Mouse (Mus musculus) heart, embryonic 16.5 days (tissue): Measurements from ENCODE around the gene Supt5. TPM values are rescaled to one million over a fixed set of nuclear protein-coding genes. Genes with fewer than 3 reads are reported as not detected.

ENCODE experiments used
- ATAC-seq: fragments of 200-750 bp; cut with Nextera tagmentation; replicated peaks from 2 replicates; pipeline ENCODE4 v1.8.0; 2017; ENCODE audit warnings: moderate number of reproducible peaks; ENCODE audit not compliant: insufficient read depth, low FRiP score; ENCODE audit errors: extremely low read depth
- H3K27ac ChIP-seq: fragments of 300-500 bp; sonication (generic); 2 replicates; pipeline ENCODE4 v1.5.1; 2014; ENCODE audit warnings: mild to moderate bottlenecking, low read length, control low read depth, moderate library complexity
- H3K27me3 ChIP-seq: fragments of 300-500 bp; sonication (generic); 2 replicates; pipeline ENCODE4 v1.6.1; 2014; ENCODE audit warnings: low read length, mixed read lengths; ENCODE audit not compliant: control insufficient read depth, insufficient read depth
- H3K36me3 ChIP-seq: fragments of 300-500 bp; sonication (generic); 2 replicates; pipeline ENCODE4 v1.6.1; 2014; ENCODE audit not compliant: control insufficient read depth, insufficient read depth
- H3K4me1 ChIP-seq: fragments of 300-500 bp; sonication (generic); 2 replicates; pipeline ENCODE4 v1.6.1; 2014; ENCODE audit warnings: low read length, mixed read lengths; ENCODE audit not compliant: control insufficient read depth, insufficient read depth
- H3K4me2 ChIP-seq: fragments of 300-500 bp; sonication (generic); 2 replicates; pipeline ENCODE4 v1.6.1; 2014; ENCODE audit warnings: low read depth, mild to moderate bottlenecking, control low read depth, low read length
- H3K4me3 ChIP-seq: fragments of 300-500 bp; sonication (generic); 2 replicates; pipeline ENCODE4 v1.5.1; 2014; ENCODE audit warnings: mild to moderate bottlenecking, control low read depth, low read length
- H3K9ac ChIP-seq: fragments of 300-500 bp; sonication (generic); 2 replicates; pipeline ENCODE4 v1.6.1; 2014; ENCODE audit warnings: low read length, control low read depth
- H3K9me3 ChIP-seq: fragments of 300-500 bp; sonication (generic); replicated peaks from 2 replicates; pipeline ENCODE4 v1.6.1; 2016; ENCODE audit warnings: low read length; ENCODE audit not compliant: control insufficient read depth
- WGBS: fragments of 180-500 bp; shearing (Covaris S2); extraction: QIAGEN DNeasy Blood & Tissue Kit; methylation state at CpG from one replicate; pipeline ENCODE4 v1.1.7; 2014; 5-methylcytosine and 5-hydroxymethylcytosine counted together
- polyA plus RNA-seq: library from polyadenylated mRNA; unstranded; fragments of >200 nt; fragmentation: Nextera tagmentation; extraction: Ambion mirVana; gene quantifications from 2 replicates; pipeline ENCODE4 v1.2.1, GENCODE M21; 2015

Gene Supt5
- polyA plus RNA-seq, 1 experiment from 2014 or later = 62.8 TPM

GRCm38 (mm10) chr7:28298837-28299625 lies 39.5 kb downstream of the Supt5 start:
- no peak overlapping the region for H3K27ac ChIP-seq
- H3K4me2 ChIP-seq = peak overlapping the region; percentile 13; the same call in 1 of the 2 replicates
- 0 out of 2 replicates have a peak, but pooled peaks have one; percentile 29 for ATAC-seq
- H3K9ac ChIP-seq = no peak overlapping the region
- no peaks in the 10 kb centered on the region for H3K36me3 ChIP-seq
- H3K4me3 ChIP-seq = no peak overlapping the region
- H3K9me3 ChIP-seq = no peaks in the 10 kb centered on the region
- H3K27me3 ChIP-seq = peaks cover 79% of the 10 kb centered on the region
- 32% methylated on average over 43 of the region's 43 CpGs for WGBS
- peaks cover 11% of the 10 kb centered on the region for H3K4me1 ChIP-seq

- no peaks in the 10 kb centered on the region for H3K9me3 ChIP-seq
- peak overlapping the region; percentile 62 for H3K9ac ChIP-seq
- peaks cover 11% of the 10 kb centered on the region for H3K4me1 ChIP-seq
- peaks cover 83% of the 10 kb centered on the region for H3K27me3 ChIP-seq
- H3K36me3 ChIP-seq = no peaks in the 10 kb centered on the region
- H3K4me2 ChIP-seq = peak overlapping the region; percentile 74
- H3K4me3 ChIP-seq = peak overlapping the region; percentile 57
- whole genome bisulfite sequencing = 11% methylated on average over 63 of the region's 63 CpGs
- no peak; the same call in 1 of the 2 replicates for ATAC-seq
- H3K27ac ChIP-seq = no peak overlapping the region
Observed at GRCm38 (mm10) chr7:28294481-28294880, 44.1 kb downstream of the Supt5 start.

GRCm38 (mm10) chr7:28290638-28291590 lies 47.6 kb downstream of the Supt5 start, which contains the start of gene Selenov:
TSS of gene Selenov (minus strand) at chr7:28291186.
- Histone ChIP-seq H3K4me1 (peaks cover 11% of the 10 kb centered on the region), H3K9me3 (0 out of 2 replicates have a peak, but pooled peaks cover 3% of the 10 kb centered on the region), H3K36me3 (no peaks in the 10 kb centered on the region), H3K4me3 (peak within 1 kb of the TSS; percentile 28), H3K27me3 (peaks cover 69% of the 10 kb centered on the region), H3K9ac (peak within 1 kb of the TSS; percentile 27; the same call in 1 of the 2 replicates), H3K27ac (no peak within 1 kb of the TSS), H3K4me2 (peak within 1 kb of the TSS; percentile 58)
- ATAC-seq = 0 out of 2 replicates have a peak, but pooled peaks have one; percentile 56
- WGBS = 1% methylated on average over 52 of the region's 52 CpGs

- Histone ChIP-seq H3K4me3 (peak overlapping the region; percentile 28), H3K9me3 (0 out of 2 replicates have a peak, but pooled peaks cover 3% of the 10 kb centered on the region), H3K9ac (no peak overlapping the region), H3K4me1 (peaks cover 11% of the 10 kb centered on the region), H3K4me2 (peak overlapping the region; percentile 58), H3K27ac (no peak overlapping the region), H3K36me3 (no peaks in the 10 kb centered on the region), H3K27me3 (peaks cover 64% of the 10 kb centered on the region)
- 2% methylated on average over 18 of the region's 18 CpGs for WGBS
- no peak for ATAC-seq
Observed at GRCm38 (mm10) chr7:28290165-28290564, 48.4 kb downstream of the Supt5 start.

GRCm38 (mm10) chr7:28280630-28281029 lies 57.9 kb downstream of the Supt5 start:
- Histone ChIP-seq H3K27me3 (no peaks in the 10 kb centered on the region), H3K4me2 (no peak overlapping the region), H3K4me3 (no peak overlapping the region), H3K4me1 (no peaks in the 10 kb centered on the region; the same call in 1 of the 2 replicates), H3K9ac (no peak overlapping the region), H3K36me3 (no peaks in the 10 kb centered on the region), H3K27ac (no peak overlapping the region), H3K9me3 (no peaks in the 10 kb centered on the region)
- 72% methylated on average over 7 of the region's 7 CpGs for WGBS
- ATAC-seq = no peak

- WGBS = 83% methylated on average over 7 of the region's 7 CpGs
- Histone ChIP-seq H3K27me3 (no peaks in the 10 kb centered on the region), H3K9me3 (no peaks in the 10 kb centered on the region), H3K4me2 (peak overlapping the region; percentile 88), H3K4me1 (no peaks in the 10 kb centered on the region; the same call in 1 of the 2 replicates), H3K4me3 (peak overlapping the region; percentile 83), H3K36me3 (no peaks in the 10 kb centered on the region), H3K9ac (peak overlapping the region; percentile 99), H3K27ac (no peak overlapping the region)
- ATAC-seq = no peak
Observed at GRCm38 (mm10) chr7:28278279-28278652, 60.3 kb downstream of the Supt5 start.

GRCm38 (mm10) chr7:28277615-28278278 lies 60.8 kb downstream of the Supt5 start, which contains the start of gene Eid2b:
TSS of gene Eid2b (plus strand) at chr7:28277739.
- ATAC-seq = peak; percentile 63
- 3% methylated on average over 68 of the region's 68 CpGs for WGBS

GRCm38 (mm10) chr7:28277237-28277614 lies 61.3 kb downstream of the Supt5 start:
- H3K4me3 ChIP-seq = no peak overlapping the region
- peak; percentile 24; the same call in 1 of the 2 replicates for ATAC-seq
- H3K4me1 ChIP-seq = no peaks in the 10 kb centered on the region; the same call in 1 of the 2 replicates

More at GRCm38 (mm10) chr7:28277615-28278278, 60.8 kb downstream of the Supt5 start, which contains the start of gene Eid2b:
- H3K27me3 ChIP-seq = no peaks in the 10 kb centered on the region
- no peaks in the 10 kb centered on the region; the same call in 1 of the 2 replicates for H3K4me1 ChIP-seq
- H3K27ac ChIP-seq = peak within 1 kb of the TSS; percentile 77
- H3K9ac ChIP-seq = peak within 1 kb of the TSS; percentile 99
- peak within 1 kb of the TSS; percentile 83 for H3K4me3 ChIP-seq
- H3K4me2 ChIP-seq = peak within 1 kb of the TSS; percentile 88
- no peaks in the 10 kb centered on the region for H3K9me3 ChIP-seq
- H3K36me3 ChIP-seq = no peaks in the 10 kb centered on the region

More at GRCm38 (mm10) chr7:28277237-28277614, 61.3 kb downstream of the Supt5 start:
- Histone ChIP-seq H3K9me3 (no peaks in the 10 kb centered on the region), H3K27me3 (no peaks in the 10 kb centered on the region), H3K36me3 (peaks cover 2% of the 10 kb centered on the region; the same call in 1 of the 2 replicates), H3K9ac (no peak overlapping the region), H3K4me2 (no peak overlapping the region), H3K27ac (no peak overlapping the region)
- 56% methylated on average over 8 of the region's 8 CpGs for WGBS
